Mouse (Mus musculus): ENCODE measurements around the gene Sirt5. TPM values are rescaled to one million over a fixed set of nuclear protein-coding genes. Genes with fewer than 3 reads are reported as not detected.

The Sirt5 gene
- total RNA-seq, 2 experiments from 2014 or later: 27.9 to 29.1 TPM

DNA sequence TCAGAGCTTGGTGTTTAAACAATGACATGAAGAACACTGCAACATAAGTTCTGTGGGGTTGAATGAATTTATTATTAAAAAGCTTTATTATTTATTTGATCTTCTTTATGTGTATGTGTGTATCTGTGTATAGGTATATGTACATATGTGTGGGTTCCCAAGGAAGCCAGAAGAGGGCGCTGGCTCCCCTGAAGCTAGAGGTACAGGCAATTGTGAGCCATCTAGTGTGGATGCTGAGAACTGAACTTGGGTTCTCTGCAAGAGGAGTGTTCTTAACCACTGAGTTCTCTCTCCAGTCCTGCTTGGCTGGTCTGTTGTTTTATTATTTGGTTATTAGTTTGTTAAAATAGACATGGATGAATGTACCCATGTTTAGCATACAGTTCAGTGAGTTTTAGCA is 7.6 kb downstream of the Sirt5 start:
- DNase-seq (ENCODE audit: low spot score in 2 of 2): no peak

DNA sequence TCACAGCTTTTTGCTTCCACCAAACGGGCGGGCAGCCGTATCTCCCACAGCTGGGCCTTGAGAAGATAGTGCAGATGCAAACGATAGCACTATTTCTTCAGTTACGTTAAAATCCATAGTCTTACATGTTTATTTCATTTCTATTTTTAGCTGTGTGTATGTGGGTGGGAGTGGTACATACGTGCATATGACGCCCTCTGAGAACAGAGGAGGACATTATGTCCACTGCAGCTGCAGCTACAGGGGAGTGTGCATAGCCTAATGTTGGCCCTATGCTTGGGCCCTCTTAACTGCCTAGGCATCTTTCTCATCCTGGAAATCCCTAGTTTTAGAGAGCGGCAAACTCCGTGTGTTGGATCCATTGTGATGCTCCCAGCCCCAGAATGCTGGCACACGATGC is 8.9 kb downstream of the Sirt5 start:
- no peak for DNase-seq (ENCODE audit: low spot score in 2 of 2)

DNA sequence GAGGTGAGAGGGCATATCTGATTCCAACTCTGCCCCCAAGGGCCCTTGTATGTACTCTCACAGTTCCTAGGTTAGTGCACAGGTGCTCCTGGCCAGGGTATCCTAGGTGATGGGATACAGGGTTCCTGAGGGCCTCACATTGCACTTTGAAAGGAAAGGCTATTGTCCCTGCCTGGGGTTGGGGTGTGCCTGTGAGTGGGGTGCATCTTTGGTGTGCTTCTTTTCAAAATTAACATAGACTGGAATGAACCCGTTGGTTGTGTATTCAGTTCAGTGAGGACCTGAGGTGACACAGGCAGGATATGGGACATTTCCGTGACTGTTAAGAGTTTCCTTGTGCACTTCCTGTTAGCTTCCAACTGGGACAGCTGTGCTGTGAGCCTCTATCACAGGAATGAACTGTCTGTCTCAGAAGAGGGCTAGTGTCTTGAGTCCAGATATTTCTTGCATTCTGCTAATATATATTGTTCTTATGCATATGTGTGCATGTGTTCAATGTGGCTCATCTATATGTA is 9.7 kb downstream of the Sirt5 start:
- DNase-seq (ENCODE audit: low spot score in 2 of 2): no peak

DNA sequence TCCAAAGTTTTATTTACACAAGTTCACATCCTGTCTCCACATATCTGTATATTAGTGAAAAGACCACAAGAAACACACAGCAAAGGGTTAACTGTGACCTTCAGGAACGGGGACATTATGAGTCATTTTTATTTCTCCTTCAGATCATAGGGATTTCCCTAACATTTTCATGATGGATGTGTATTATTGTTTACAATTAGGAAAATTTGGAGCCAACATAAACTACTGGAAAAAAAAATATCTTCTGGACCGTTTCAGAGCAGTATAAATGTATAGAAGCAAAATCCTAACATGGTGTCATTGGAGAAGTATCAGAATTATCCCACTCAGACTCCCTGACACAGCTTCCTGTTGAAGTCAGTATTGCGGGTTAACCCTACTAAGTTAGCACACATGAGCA is 14.7 kb downstream of the Sirt5 start:
- no peak for DNase-seq (ENCODE audit: low spot score in 2 of 2)

DNA sequence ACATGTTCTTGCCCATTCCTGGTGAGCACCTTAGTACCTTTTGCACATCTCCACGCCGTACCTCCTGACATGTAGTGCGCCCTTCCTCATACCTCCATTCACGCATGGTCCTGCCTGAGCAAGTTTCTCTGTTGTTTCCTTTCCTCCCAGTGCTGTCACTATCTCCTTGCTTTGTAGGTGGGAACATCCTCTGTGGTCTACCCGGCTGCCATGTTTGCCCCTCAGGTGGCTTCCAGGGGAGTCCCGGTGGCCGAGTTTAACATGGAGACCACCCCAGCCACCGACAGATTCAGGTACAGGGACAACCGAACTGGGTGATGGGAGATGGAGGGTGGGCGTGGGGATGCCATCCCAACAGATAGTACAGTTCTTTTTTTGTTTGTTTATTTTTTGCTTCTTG is 20.0 kb downstream of the Sirt5 start:
- DNase-seq (ENCODE audit: low spot score in 2 of 2): no peak

DNA sequence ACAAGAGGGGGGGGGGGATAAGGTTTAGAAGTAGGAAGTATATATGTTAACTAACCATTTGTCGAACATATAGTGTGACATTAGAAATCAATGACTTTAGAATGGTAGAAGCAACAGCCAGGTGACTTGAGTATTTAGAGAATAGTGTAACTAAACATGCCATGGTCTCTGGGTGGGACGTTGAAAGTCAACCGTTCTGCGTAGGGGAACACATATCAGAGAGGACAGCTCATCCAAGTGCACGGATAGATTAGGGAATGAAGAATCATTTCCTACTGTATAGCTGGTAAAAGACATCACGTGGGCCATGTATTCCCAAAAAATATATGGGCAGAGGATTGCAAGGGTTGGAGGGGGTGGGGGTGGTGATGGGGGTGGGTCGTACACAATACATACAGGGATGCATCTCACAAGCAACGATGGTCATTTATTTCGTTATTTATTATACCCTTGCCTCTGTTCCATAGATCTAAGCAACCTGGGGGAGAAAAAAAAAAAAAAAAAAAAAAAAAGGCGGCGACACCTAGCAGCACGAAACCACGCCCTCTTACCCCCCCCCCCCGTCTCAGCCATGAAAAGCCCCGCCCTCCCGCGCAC is 32.5 kb downstream of the Sirt5 start:
- DNase-seq (ENCODE audit: low spot score in 2 of 2): no peak

DNA sequence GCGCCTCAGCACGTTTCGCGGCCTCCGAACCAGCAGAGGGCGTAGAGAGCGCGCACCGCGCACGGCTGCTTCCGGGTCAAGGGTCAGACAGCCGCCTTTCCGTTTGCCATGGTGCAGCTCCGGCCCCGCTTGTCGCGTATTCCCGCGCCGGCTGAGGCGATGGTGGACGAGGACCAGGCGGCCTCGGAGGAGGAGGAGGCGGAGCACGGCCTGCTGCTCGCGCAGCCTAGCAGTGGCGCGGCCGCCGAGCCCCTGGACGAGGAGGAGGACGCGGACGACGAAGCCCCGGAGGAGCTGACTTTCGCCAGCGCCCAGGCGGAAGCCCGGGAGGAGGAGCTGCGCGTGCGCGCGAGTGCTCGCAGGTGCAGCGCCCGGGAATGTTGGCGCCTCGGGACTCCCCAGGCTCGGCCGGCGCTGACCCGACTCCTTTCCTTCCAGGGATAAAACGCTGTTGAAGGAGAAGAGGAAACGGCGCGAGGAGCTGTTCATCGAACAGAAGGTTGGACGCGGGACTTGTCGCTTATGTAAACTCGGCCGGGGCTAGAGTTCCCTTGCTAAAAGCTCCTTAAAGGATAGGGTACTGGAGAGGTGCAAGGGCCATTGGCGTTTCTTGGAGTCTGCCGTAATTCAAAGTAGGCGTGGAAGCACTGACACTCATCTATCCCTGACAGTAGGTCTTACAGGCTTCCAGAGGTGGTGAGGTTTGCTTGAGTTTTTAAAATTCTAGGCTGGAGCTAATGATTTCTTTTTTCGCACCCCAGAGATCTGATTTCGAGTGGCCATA is 33.2 kb downstream of the Sirt5 start, which contains the start of gene Nol7:
Gene Nol7, plus strand, starts transcription at position 94 of the 784 bp plus-strand sequence.
- peak; percentile 93 to 94 for DNase-seq (ENCODE audit: low spot score in 2 of 2)

DNA sequence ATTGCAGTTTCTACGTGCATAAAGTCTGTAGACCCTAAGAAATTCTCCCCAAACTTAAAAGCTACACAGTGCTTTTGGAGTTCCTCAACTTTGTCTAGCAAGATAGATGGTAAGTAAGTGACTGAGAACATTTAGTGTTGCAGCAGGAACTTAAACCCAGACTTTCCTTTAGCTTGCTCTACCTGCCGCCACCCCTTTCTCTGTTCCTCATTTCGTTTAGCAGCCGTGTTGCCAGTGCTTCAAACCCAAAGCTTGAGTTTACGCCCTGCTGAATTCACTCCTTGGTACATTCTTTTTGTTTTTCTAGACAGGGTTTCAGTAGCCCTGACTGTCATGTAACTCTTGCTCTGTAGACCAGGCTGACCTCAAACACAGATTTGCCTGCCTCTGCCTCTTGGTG is 34.3 kb downstream of the Sirt5 start:
- no peak for DNase-seq (ENCODE audit: low spot score in 2 of 2)

DNA sequence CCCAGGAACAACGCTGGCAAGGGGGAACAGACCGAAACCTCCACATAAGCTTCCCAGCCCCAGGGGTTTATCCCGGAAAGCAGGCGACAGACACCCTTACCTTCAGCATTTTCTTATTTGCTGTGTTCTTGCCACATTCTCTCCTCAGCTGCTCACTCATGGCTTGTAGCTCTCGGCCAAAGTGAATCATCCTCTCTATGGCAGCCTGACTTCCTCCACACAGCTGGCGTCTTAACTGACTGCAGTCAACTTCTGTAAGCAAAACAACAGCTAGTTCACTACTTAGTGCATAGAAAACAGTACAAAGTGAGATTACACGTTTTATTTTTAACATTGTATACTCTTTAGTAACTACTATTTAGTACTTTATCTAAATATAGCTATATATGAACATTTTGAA is 47.0 kb downstream of the Sirt5 start:
- no peak for DNase-seq (ENCODE audit: low spot score in 2 of 2)

DNA sequence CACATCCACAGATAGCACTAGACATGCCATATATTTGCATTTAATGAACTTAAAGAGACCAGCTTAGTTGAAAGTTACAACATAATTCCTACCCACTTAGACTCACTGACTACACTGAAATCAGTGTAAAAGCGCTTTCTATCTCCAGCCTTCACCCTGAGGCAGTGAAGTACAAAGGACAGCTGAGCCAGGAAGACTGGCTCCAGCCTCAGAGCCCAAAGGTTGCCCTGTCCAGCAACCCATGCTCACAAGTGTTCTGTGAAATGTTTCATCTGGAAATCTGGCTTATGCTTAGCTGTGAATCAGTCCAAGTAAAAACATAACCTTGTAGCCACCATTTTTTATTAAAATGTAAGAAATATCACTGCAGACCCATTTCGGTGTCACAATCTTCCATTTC is 48.3 kb downstream of the Sirt5 start:
- DNase-seq (ENCODE audit: low spot score in 2 of 2): no peak

DNA sequence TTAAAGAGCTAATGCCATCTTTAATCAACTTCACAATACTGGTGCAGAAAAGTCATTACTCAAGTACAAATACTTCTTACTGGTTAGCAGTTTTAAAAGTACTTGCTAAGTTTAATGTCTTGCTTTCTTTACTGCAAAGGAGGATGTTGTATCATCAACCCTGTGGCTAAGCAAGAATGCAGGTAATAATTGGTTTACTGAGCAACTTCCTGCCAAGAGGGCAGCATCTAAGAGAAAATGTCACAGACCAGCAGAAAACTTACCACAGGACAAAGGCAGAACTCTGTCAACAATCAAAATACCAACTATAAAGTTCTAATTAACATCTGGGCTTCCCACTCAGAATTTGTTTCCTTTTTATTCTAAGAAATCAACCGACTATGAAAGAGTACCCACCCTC is 50.0 kb downstream of the Sirt5 start:
- no peak for DNase-seq (ENCODE audit: low spot score in 2 of 2)

DNA sequence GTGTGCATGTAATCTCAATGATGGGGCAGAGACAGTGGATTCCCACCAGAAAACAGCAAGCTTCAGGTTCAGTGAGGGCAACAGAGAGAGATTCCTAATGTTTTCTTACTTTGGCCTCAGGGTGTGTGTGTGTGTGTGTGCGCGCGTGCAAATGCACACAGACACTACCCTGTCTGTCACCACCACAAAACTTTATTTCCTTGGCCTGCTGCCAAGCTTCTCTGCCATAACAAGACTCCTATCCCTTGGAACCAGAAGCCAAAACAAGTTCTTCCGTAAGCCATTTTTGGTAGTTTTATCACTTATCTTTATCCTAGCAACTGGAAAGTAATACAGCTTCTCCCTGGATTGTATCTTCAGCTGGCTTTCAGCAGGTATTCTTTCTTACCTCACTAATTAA is 63.1 kb downstream of the Sirt5 start:
- no peak for DNase-seq (ENCODE audit: low spot score in 2 of 2)

DNA sequence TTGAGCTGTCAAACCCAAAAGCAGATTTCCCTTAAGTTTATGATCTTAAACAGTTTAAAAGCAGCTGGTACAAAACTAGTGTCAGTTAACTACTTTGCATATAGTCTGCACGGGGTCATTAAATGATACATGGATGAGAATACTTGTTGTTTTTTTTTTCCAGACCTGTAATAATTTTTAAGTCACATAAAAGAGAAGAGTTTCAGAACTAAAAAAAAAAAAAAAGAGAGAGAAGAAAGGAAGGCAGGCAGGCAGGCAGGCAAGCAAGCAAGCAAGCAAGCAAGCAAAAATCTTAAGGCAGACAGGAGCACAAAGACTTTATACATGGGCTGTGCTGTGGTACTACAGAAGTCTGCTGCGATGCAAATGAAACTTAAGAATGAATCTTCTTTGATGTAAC is 68.1 kb downstream of the Sirt5 start:
- no peak for DNase-seq (ENCODE audit: low spot score in 2 of 2)

DNA sequence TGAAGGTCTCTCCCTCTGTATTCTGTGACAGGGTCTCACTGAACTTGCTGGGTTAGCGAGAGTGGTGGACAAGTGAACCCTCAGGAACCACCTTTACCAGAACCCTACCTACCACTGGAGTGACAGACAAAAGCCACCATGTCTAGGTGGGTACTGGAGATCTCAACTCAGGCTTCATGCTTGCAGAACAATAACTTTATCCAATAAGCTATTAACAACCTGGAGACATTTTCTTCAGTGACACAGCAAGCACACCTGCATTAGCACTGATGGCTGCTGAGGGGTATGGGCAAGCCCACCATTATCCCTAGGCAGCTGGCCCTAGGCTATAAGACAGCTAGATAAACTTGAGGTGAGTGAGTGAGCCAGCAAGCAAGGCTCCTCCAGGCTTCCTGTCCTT is 75.1 kb downstream of the Sirt5 start:
- no peak for DNase-seq (ENCODE audit: low spot score in 2 of 2)

DNA sequence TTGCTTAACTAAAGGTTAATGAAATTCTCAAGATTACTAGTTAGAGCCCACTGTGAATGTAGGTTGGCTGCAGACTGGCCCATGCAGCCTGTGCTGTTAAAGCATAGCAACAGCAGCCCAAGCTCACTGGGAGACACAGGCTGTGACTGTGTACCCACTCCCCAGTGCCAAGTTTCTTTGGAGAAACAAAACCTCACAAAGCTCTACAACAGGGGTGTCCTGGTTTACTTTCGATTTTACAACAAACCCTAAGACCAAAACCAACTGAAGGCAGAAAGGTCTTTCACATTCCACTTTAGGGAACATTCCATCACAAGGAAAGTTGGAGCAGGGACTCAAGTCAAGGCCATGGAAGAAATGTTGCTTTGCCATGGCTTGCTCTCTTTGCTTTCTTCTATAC is 77.3 kb downstream of the Sirt5 start:
- DNase-seq (ENCODE audit: low spot score in 2 of 2): no peak

DNA sequence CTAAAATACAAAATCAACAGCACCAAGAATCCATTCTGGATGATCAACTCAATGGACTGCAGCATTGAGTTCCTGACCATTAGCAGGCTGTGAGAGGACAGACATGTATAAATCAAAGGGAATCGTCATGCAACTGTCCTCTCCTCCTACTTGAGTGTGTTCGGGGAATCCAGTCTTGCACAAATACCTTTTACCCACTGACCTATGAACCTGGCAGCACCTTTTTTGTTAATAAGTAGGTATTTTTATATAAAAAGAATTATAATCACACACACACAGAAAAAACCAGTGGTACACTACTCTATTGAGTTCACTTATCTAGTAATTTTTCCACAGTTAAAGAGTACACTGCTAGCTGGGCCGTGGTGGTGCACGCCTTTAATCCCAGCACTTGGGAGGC is 78.4 kb downstream of the Sirt5 start:
- DNase-seq (ENCODE audit: low spot score in 2 of 2): no peak

DNA sequence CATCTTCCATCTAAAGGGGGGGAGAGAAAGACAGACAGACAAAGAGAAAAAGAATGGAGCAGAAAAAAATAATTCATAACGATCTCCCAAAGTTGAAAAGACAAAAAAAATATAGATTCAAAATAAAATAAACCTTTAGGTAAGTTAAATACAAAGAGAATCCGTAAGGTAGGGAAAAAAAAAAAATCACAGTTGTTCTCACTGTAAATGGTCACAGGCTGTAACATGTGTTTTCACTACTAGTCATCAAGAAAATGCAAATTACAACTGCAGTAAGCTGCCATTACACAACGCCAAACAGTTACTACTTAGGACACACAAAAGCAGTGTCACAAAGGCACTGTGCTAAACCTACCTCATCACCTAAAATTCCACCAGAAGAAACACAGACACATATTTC is 79.4 kb downstream of the Sirt5 start:
- no peak for DNase-seq (ENCODE audit: low spot score in 2 of 2)

Other genes starting within 250 kb of the Sirt5 start
- gene Tbc1d7, start 194.0 kb upstream of the Sirt5 start, total RNA-seq (2021): 10 to 100 TPM; 27.0 to 29.9 TPM
- 10 to 100 TPM; 10.3 to 10.4 TPM for gene Gfod1, start 61.3 kb upstream of the Sirt5 start, total RNA-seq (2021)
- 100 to 1,000 TPM; 140 to 158 TPM for gene Nol7, start 32.9 kb downstream of the Sirt5 start, total RNA-seq (2021)
- gene Ranbp9, start 115.8 kb downstream of the Sirt5 start, total RNA-seq (2021): 10 to 100 TPM; 57.0 to 62.2 TPM
- 10 to 100 TPM; 36.5 to 38.1 TPM for gene Mcur1, start 194.7 kb downstream of the Sirt5 start, total RNA-seq (2021)

Data from adrenal gland, postnatal 4 days (tissue).